In the genomic region with DNA sequence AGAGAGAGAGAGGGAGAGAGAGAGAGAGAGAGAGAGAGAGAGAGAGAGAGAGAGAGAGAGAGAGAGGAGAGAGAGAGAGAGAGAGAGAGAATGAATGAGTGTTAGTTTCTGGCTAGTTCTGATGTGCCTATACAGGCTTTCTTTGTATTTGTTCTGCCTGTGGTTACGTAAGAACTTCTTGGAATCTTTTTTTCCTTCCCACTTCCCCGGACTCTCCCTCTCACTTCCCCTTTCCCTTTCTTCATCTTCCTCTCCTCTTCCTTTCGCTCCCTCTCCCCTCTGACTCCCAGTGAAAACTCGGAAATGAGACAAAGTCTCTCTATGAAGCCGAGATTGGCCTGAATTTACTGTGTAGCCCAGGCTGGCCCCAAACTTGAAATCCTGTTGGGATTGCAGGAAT, we compare ENCODE assay signal across 16 mouse cellular contexts. TPM values are rescaled to one million over a fixed set of nuclear protein-coding genes. Genes with fewer than 3 reads are reported as not detected.
DNase-seq lines count a peak whose midpoint lies in the region; ATAC-seq and TF ChIP-seq lines count a peak whose summit lies in the region.
"Had no signal": no experiment of that assay in that cellular context is flagged by ENCODE, and none has a peak within 500 bp of the region (broad histone marks: within the 10 kb centered on the region; RNA-seq: fewer than 3 reads in every experiment).

No protein-coding gene starts in this region.

- peaks cover 23% of the 10 kb centered on the region for H3K27me3 ChIP-seq in liver, embryonic 13.5 days
- H3K27me3 ChIP-seq in liver, embryonic 11.5 days (replicated peaks; ENCODE audit: control insufficient read depth, insufficient read depth, low read length): no peaks in the 10 kb centered on the region
- H3K27me3 ChIP-seq in MEL (ENCODE audit: control insufficient read depth in 1 of 2, insufficient read depth in 2 of 2, low read length in 2 of 2): peaks cover 1 to 3% of the 10 kb centered on the region in 2 experiments; a peak in 1 of 4 replicates
- H3K27me3 ChIP-seq in hindbrain, embryonic 10.5 days (ENCODE audit: insufficient read depth, poor library complexity, severe bottlenecking): no peaks in the 10 kb centered on the region
- H3K27me3 ChIP-seq in kidney, embryonic 14.5 days (ENCODE audit: control insufficient read depth, insufficient read depth, low read length): no peaks in the 10 kb centered on the region
- H3K27me3 ChIP-seq: forebrain, embryonic 15.5 days; heart, embryonic 12.5 days; hindbrain, embryonic 12.5 days had no signal

- TF ChIP-seq RAD21 in MEL (IDR thresholded peaks at IDR 0.05; ENCODE audit: low read depth, low read length): no peak

- H3K9ac ChIP-seq in liver, embryonic 13.5 days: no peak overlapping the region
- H3K9ac ChIP-seq in liver, embryonic 11.5 days (ENCODE audit: low read depth, low read length): no peak overlapping the region
- peak overlapping the region; percentile 24; the same call in 1 of the 2 replicates for H3K9ac ChIP-seq in MEL (ENCODE audit: control insufficient read depth, low read depth, low read length, poor library complexity, severe bottlenecking)
- no peak overlapping the region for H3K9ac ChIP-seq in kidney, embryonic 14.5 days (ENCODE audit: low read depth, low read length)
- H3K9ac ChIP-seq: embryonic facial prominence, embryonic 12.5 days; forebrain, embryonic 15.5 days; heart, embryonic 12.5 days; hindbrain, embryonic 12.5 days had no signal

- no peak for TF ChIP-seq EP300 in MEL (IDR thresholded peaks at IDR 0.05; ENCODE audit: low read depth in 1 of 2, low read length in 2 of 2)

- no peak for TF ChIP-seq CTCF in MEL (IDR thresholded peaks at IDR 0.05 in 2 of 3, conservative IDR thresholded peaks at IDR 0.05 in 1 of 3; ENCODE audit: control insufficient read depth in 1 of 3, insufficient read depth in 1 of 3, low read depth in 2 of 3, low read length in 3 of 3, poor library complexity in 1 of 3, severe bottlenecking in 1 of 3)

- H3K4me3 ChIP-seq in liver, embryonic 13.5 days (replicated peaks): no peak overlapping the region
- no peak overlapping the region for H3K4me3 ChIP-seq in liver, embryonic 11.5 days (ENCODE audit: low read depth, low read length)
- H3K4me3 ChIP-seq in MEL (ENCODE audit: control insufficient read depth in 1 of 2, insufficient read depth in 1 of 2, low read depth in 2 of 2, low read length in 2 of 2) (peak overlapping the region in 1 of 2 experiments; percentile 11; a peak in 2 of 4 replicates), macrophage (ENCODE audit: inconsistent target) (no peak overlapping the region)
- no peak overlapping the region for H3K4me3 ChIP-seq in hindbrain, embryonic 10.5 days
- H3K4me3 ChIP-seq in kidney, embryonic 14.5 days (ENCODE audit: low read length): no peak overlapping the region
- H3K4me3 ChIP-seq: embryonic facial prominence, embryonic 12.5 days; forebrain, embryonic 15.5 days; heart, embryonic 12.5 days; hindbrain, embryonic 12.5 days had no signal

- H3K27ac ChIP-seq in liver, embryonic 13.5 days: no peak overlapping the region
- no peak overlapping the region for H3K27ac ChIP-seq in liver, embryonic 11.5 days (ENCODE audit: low read depth, low read length)
- H3K27ac ChIP-seq in MEL (ENCODE audit: control insufficient read depth, low read depth, low read length) (no peak overlapping the region), macrophage (peak overlapping the region; percentile 45)
- H3K27ac ChIP-seq in hindbrain, embryonic 10.5 days: no peak overlapping the region
- H3K27ac ChIP-seq in kidney, embryonic 14.5 days (ENCODE audit: low read depth, low read length): no peak overlapping the region
- H3K27ac ChIP-seq: embryonic facial prominence, embryonic 12.5 days; forebrain, embryonic 15.5 days; hindbrain, embryonic 12.5 days had no signal

- 0 out of 2 replicates have a peak overlapping the region, but pooled peaks have one; percentile 2 for H3K4me2 ChIP-seq in liver, embryonic 13.5 days
- no peak overlapping the region for H3K4me2 ChIP-seq in liver, embryonic 11.5 days
- H3K4me2 ChIP-seq in kidney, embryonic 14.5 days (replicated peaks; ENCODE audit: low read depth, low read length): no peak overlapping the region
- H3K4me2 ChIP-seq: embryonic facial prominence, embryonic 12.5 days; forebrain, embryonic 15.5 days; heart, embryonic 12.5 days; hindbrain, embryonic 12.5 days had no signal

- 45% methylated on average over 5 of the region's 5 CpGs for WGBS in liver, embryonic 13.5 days (ENCODE audit: insufficient replicate concordance)
- WGBS in liver, embryonic 11.5 days: 53% methylated on average over 5 of the region's 5 CpGs
- WGBS in macrophage (ENCODE audit: missing documents): 25% methylated on average over 5 of the region's 5 CpGs
- 79% methylated on average over 5 of the region's 5 CpGs for WGBS in hindbrain, embryonic 10.5 days
- WGBS in kidney, embryonic 14.5 days: 72% methylated on average over 5 of the region's 5 CpGs

- peaks cover 7% of the 10 kb centered on the region for H3K4me1 ChIP-seq in liver, embryonic 13.5 days (replicated peaks)
- H3K4me1 ChIP-seq in liver, embryonic 11.5 days (replicated peaks; ENCODE audit: control insufficient read depth, insufficient read depth, low read length): no peaks in the 10 kb centered on the region
- peaks cover 5 to 9% of the 10 kb centered on the region in 2 experiments for H3K4me1 ChIP-seq in MEL (ENCODE audit: control insufficient read depth in 1 of 2, insufficient read depth in 2 of 2, low read length in 2 of 2)
- peaks cover 5% of the 10 kb centered on the region; the same call in 1 of the 2 replicates for H3K4me1 ChIP-seq in hindbrain, embryonic 10.5 days (replicated peaks)
- H3K4me1 ChIP-seq in kidney, embryonic 14.5 days (ENCODE audit: control insufficient read depth, insufficient read depth, low read length): no peaks in the 10 kb centered on the region
- H3K4me1 ChIP-seq: embryonic facial prominence, embryonic 12.5 days; forebrain, embryonic 15.5 days; heart, embryonic 12.5 days; hindbrain, embryonic 12.5 days had no signal

- no peaks in the 10 kb centered on the region for H3K36me3 ChIP-seq in liver, embryonic 13.5 days
- no peaks in the 10 kb centered on the region for H3K36me3 ChIP-seq in liver, embryonic 11.5 days (ENCODE audit: control insufficient read depth, insufficient read depth, low read length)
- peaks cover 0 to 13% of the 10 kb centered on the region in 2 experiments; a peak in 2 of 4 replicates for H3K36me3 ChIP-seq in MEL (ENCODE audit: control insufficient read depth in 1 of 2, insufficient read depth in 2 of 2, low read length in 2 of 2)
- H3K36me3 ChIP-seq in macrophage (ENCODE audit: inconsistent target): no peaks in the 10 kb centered on the region
- no peaks in the 10 kb centered on the region for H3K36me3 ChIP-seq in hindbrain, embryonic 10.5 days
- H3K36me3 ChIP-seq in kidney, embryonic 14.5 days (ENCODE audit: control insufficient read depth, insufficient read depth, low read length): no peaks in the 10 kb centered on the region
- H3K36me3 ChIP-seq: embryonic facial prominence, embryonic 12.5 days; forebrain, embryonic 15.5 days; heart, embryonic 12.5 days; hindbrain, embryonic 12.5 days had no signal

- H3K9me3 ChIP-seq in liver, embryonic 13.5 days (replicated peaks): no peaks in the 10 kb centered on the region
- no peaks in the 10 kb centered on the region for H3K9me3 ChIP-seq in liver, embryonic 11.5 days (ENCODE audit: control insufficient read depth, low read length)
- no peaks in the 10 kb centered on the region for H3K9me3 ChIP-seq in MEL (replicated peaks; ENCODE audit: insufficient read depth, low read length)
- H3K9me3 ChIP-seq in hindbrain, embryonic 10.5 days: no peaks in the 10 kb centered on the region
- no peaks in the 10 kb centered on the region for H3K9me3 ChIP-seq in kidney, embryonic 14.5 days (ENCODE audit: control insufficient read depth, low read length)
- H3K9me3 ChIP-seq: embryonic facial prominence, embryonic 12.5 days; forebrain, embryonic 15.5 days; heart, embryonic 12.5 days; hindbrain, embryonic 12.5 days had no signal

- no peak for ATAC-seq in liver, embryonic 13.5 days (ENCODE audit: low read depth)
- no peak for ATAC-seq in liver, embryonic 11.5 days (replicated peaks; ENCODE audit: low FRiP score)
- ATAC-seq in kidney, embryonic 14.5 days (ENCODE audit: low FRiP score, low TSS enrichment): no peak
- ATAC-seq: forebrain, embryonic 15.5 days; hindbrain, embryonic 16.5 days had no signal

- H3K79me2 ChIP-seq in MEL (ENCODE audit: control insufficient read depth, insufficient read depth, low read length, poor library complexity) (no peaks in the 10 kb centered on the region), macrophage (ENCODE audit: inconsistent target) (no peaks in the 10 kb centered on the region)

- no peak for DNase-seq in liver, embryonic 13.5 days
- no peak for DNase-seq in liver, embryonic 11.5 days (ENCODE audit: low spot score)
- DNase-seq in MEL (ENCODE audit: low read depth, low spot score): no peak
- DNase-seq in hindbrain, embryonic 10.5 days (ENCODE audit: low spot score): no peak
- DNase-seq: adrenal gland, adult 8-10 months; cerebellum, adult 11-12 months; cerebellum, adult 9-10 months; cerebellum, postnatal 25 days; gastrocnemius, postnatal 10 days had no signal

- TF ChIP-seq POLR2A in MEL (IDR thresholded peaks at IDR 0.05; ENCODE audit: control insufficient read depth in 1 of 2, insufficient read depth in 1 of 2, low read depth in 1 of 2, low read length in 2 of 2, poor library complexity in 1 of 2): no peak

RNA-seq across cellular contexts. Expression of gene Atp6v0a1, which starts 14.6 kb away (rescaled TPM):
- 52.8 and 64.0 TPM in 2 replicates for polyA plus RNA-seq in liver, embryonic 13.5 days (2015; fragmentation: Nextera tagmentation; extraction: Ambion mirVana)
- 55.4 and 60.0 TPM in 2 replicates for polyA plus RNA-seq in liver, embryonic 11.5 days (2014; fragmentation: Nextera tagmentation; extraction: Ambion mirVana)
- total RNA-seq in MEL (2012; rRNA removed): 12.8 and 20.8 TPM in 2 replicates
- polyA plus RNA-seq in MEL (2012; ENCODE audit: insufficient read depth in 1 of 2, insufficient read length in 2 of 2, low read depth in 1 of 2, low replicate concordance in 2 of 2, missing spikeins in 1 of 2) (10 to 100 TPM in 1 of 2 experiments, not detected in 1; 23.2 TPM), macrophage (2018) (190 to 331 TPM (median 319 TPM) in 3 replicates)
- total RNA-seq in macrophage (2018; cell fraction: chromatin; rRNA removed): 1,000 to 10,000 TPM in 9 of 26 experiments, 100 to 1,000 TPM in 17; 293 to 1,463 (median 608) TPM
- 100 to 1,000 TPM; 133 to 452 (median 273) TPM for total RNA-seq in macrophage (2018; cell fraction: cytosol; rRNA removed)
- total RNA-seq in macrophage (2018; cell fraction: nucleus; rRNA removed): 1,000 to 10,000 TPM in 2 of 26 experiments, 100 to 1,000 TPM in 24; 288 to 1,115 (median 481) TPM
- 36.2 and 48.1 TPM in 2 replicates for polyA plus RNA-seq in hindbrain, embryonic 10.5 days (2016; fragmentation: Nextera tagmentation; extraction: Ambion mirVana)
- 29.2 and 38.8 TPM in 2 replicates for polyA plus RNA-seq in kidney, embryonic 14.5 days (2014; fragmentation: Nextera tagmentation; extraction: Ambion mirVana)

RNA-seq across cellular contexts. Expression of gene Cavin1, which starts 24.0 kb away (rescaled TPM):
- polyA plus RNA-seq in liver, embryonic 13.5 days (2015; fragmentation: Nextera tagmentation; extraction: Ambion mirVana): 25.5 and 26.6 TPM in 2 replicates
- polyA plus RNA-seq in liver, embryonic 11.5 days (2014; fragmentation: Nextera tagmentation; extraction: Ambion mirVana): 22.6 and 23.3 TPM in 2 replicates
- 2.9 and 3.4 TPM in 2 replicates for total RNA-seq in MEL (2012; rRNA removed)
- polyA plus RNA-seq in MEL (2012; ENCODE audit: insufficient read depth in 1 of 2, insufficient read length in 2 of 2, low read depth in 1 of 2, low replicate concordance in 2 of 2, missing spikeins in 1 of 2): 1 to 10 TPM in 1 of 2 experiments, not detected in 1; 9.0 TPM
- 10 to 100 TPM in 1 of 26 experiments, 1 to 10 TPM in 2, under 1 TPM in 10, not detected in 13; 0.19 to 28.7 (median 0.31) TPM for total RNA-seq in macrophage (2018; cell fraction: chromatin; rRNA removed)
- total RNA-seq in macrophage (2018; cell fraction: cytosol; rRNA removed): 1 to 10 TPM in 8 of 26 experiments, under 1 TPM in 16, not detected in 2; 0.06 to 2.1 (median 0.74) TPM
- 1 to 10 TPM in 2 of 26 experiments, under 1 TPM in 16, not detected in 8; 0.11 to 6.1 (median 0.50) TPM for total RNA-seq in macrophage (2018; cell fraction: nucleus; rRNA removed)
- 0.35 to 1.1 TPM (median 0.93 TPM) in 3 replicates for polyA plus RNA-seq in macrophage (2018)
- 18.2 and 21.4 TPM in 2 replicates for polyA plus RNA-seq in hindbrain, embryonic 10.5 days (2016; fragmentation: Nextera tagmentation; extraction: Ambion mirVana)
- polyA plus RNA-seq in kidney, embryonic 14.5 days (2014; fragmentation: Nextera tagmentation; extraction: Ambion mirVana): 40.7 and 45.1 TPM in 2 replicates

RNA-seq across cellular contexts. Expression of gene Stat3, which starts 55.3 kb away (rescaled TPM):
- 28.5 and 32.8 TPM in 2 replicates for polyA plus RNA-seq in liver, embryonic 13.5 days (2015; fragmentation: Nextera tagmentation; extraction: Ambion mirVana)
- 52.9 and 57.3 TPM in 2 replicates for polyA plus RNA-seq in liver, embryonic 11.5 days (2014; fragmentation: Nextera tagmentation; extraction: Ambion mirVana)
- 25.7 and 31.1 TPM in 2 replicates for total RNA-seq in MEL (2012; rRNA removed)
- polyA plus RNA-seq in MEL (2012; ENCODE audit: insufficient read depth in 1 of 2, insufficient read length in 2 of 2, low read depth in 1 of 2, low replicate concordance in 2 of 2, missing spikeins in 1 of 2): 100 to 1,000 TPM in 1 of 2 experiments, 10 to 100 TPM in 1; 64.7 to 249 TPM
- 100 to 1,000 TPM; 112 to 644 (median 259) TPM for total RNA-seq in macrophage (2018; cell fraction: chromatin; rRNA removed)
- 100 to 1,000 TPM in 6 of 26 experiments, 10 to 100 TPM in 20; 55.8 to 122 (median 79.2) TPM for total RNA-seq in macrophage (2018; cell fraction: cytosol; rRNA removed)
- 100 to 1,000 TPM in 22 of 26 experiments, 10 to 100 TPM in 4; 80.4 to 475 (median 153) TPM for total RNA-seq in macrophage (2018; cell fraction: nucleus; rRNA removed)
- polyA plus RNA-seq in macrophage (2018): 44.1 to 73.6 TPM (median 66.6 TPM) in 3 replicates
- 21.1 and 31.5 TPM in 2 replicates for polyA plus RNA-seq in hindbrain, embryonic 10.5 days (2016; fragmentation: Nextera tagmentation; extraction: Ambion mirVana)
- polyA plus RNA-seq in kidney, embryonic 14.5 days (2014; fragmentation: Nextera tagmentation; extraction: Ambion mirVana): 25.3 and 40.0 TPM in 2 replicates
